Mouse (Mus musculus): ENCODE results near the gene Fmo5. TPM values are rescaled to one million over a fixed set of nuclear protein-coding genes. Genes with fewer than 3 reads are reported as not detected.
A peak's percentile ranks its signal among the peaks of the same experiment; 100 is the strongest.

The Fmo5 gene
- polyA plus RNA-seq (2014; fragmentation: Nextera tagmentation; extraction: Ambion mirVana) = 1.2 and 1.4 TPM in 2 replicates

DNA sequence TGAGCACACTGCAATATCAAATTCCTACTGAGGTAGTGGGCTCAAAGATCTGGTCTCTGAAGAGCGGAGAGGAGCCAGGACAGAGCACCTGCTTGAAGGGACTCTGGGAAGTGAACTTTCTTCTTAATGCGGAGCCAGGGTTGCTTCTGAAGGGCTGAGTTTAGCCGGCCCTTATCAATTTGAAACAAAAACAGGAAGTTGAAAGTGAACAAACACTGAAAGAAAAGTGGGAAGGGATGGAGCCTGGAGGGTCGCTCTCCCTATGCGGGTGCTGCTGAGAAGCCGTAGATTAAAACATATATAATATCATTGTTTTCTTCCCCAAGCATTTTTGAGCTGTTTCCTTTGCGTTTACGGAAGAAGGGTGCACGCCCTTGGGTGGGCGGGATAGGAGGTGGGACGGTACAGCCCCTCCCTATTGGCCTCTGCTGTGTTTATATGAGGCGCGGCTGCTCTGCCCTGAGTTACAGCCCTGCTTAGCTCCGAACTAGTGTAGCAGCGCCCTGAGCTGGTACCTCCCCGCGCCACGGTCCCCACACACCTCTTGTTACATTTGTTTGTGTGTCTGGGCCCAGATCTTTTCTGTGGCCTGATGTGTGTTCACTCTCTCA is at the start of gene Fmo5:
Gene Fmo5 (plus strand): TSS at position 414 of the 611 bp plus-strand sequence.
- Histone ChIP-seq H3K9me3 (ENCODE audit: low read depth, low read length) (no peaks in the 10 kb centered on the region), H3K4me3 (ENCODE audit: low read depth, low read length) (peak within 1 kb of the TSS; percentile 41), H3K9ac (peak within 1 kb of the TSS; percentile 56), H3K36me3 (ENCODE audit: insufficient read depth) (no peaks in the 10 kb centered on the region), H3K4me1 (ENCODE audit: insufficient read depth) (no peaks in the 10 kb centered on the region), H3K27ac (ENCODE audit: low read depth) (no peak within 1 kb of the TSS), H3K4me2 (peak within 1 kb of the TSS; percentile 75), H3K27me3 (ENCODE audit: insufficient read depth, low read length) (no peaks in the 10 kb centered on the region)
- 2% methylated on average over 18 of the region's 18 CpGs for WGBS
- ATAC-seq (ENCODE audit: insufficient read depth) (peak; percentile 98), DNase-seq (peak; percentile 79)
- TF ChIP-seq CTCF (IDR thresholded peaks at IDR 0.05; ENCODE audit: low read depth) = no peak

DNA sequence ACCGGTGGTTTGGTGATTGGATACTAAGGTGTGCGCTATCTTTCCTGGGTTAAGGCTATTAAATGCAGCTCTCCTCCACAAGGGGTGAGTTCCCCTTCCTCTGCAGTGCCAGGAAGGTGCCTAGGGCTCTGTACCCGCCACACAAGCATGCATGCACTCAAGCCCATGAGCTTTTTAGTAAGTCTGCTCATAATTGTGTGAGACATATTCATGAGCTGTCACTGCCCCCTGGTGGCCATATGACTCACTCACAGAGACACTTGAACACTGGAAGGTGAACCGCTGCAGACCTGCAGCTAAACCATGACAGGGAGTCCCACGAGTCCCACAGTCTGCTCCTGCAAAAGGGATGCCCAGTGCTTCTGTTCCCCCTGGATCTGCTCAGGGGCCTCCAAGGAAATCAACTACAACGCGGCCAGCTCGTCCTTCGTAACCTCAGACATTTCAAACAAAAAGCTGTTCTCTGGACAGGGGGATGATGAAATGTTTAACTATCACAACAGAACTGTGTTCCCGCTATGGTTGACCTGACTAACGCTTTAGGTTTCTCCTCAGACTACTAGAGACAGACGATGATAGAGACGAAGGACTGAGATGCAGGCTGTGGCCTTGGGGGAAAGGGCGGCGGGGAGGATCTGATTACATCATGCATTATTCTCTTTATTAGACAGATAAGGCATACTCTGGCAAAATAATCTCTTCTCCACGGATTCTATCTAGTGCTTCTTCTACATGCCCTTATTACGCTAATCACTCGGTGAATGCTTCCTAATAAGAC is 43.0 kb upstream of the Fmo5 start:
- H3K36me3 ChIP-seq (ENCODE audit: insufficient read depth) = peaks cover 34% of the 10 kb centered on the region
- peak; percentile 90 for TF ChIP-seq CTCF (IDR thresholded peaks at IDR 0.05; ENCODE audit: low read depth)
- no peak overlapping the region for H3K27ac ChIP-seq (ENCODE audit: low read depth)
- H3K4me2 ChIP-seq = no peak overlapping the region
- no peak overlapping the region for H3K4me3 ChIP-seq (ENCODE audit: low read depth, low read length)
- no peaks in the 10 kb centered on the region for H3K4me1 ChIP-seq (ENCODE audit: insufficient read depth)
- H3K9me3 ChIP-seq (ENCODE audit: low read depth, low read length) = no peaks in the 10 kb centered on the region
- DNase-seq (peak; percentile 96), ATAC-seq (ENCODE audit: insufficient read depth) (peak; percentile 70)
- no peaks in the 10 kb centered on the region for H3K27me3 ChIP-seq (ENCODE audit: insufficient read depth, low read length)
- H3K9ac ChIP-seq = no peak overlapping the region
- WGBS = 52% methylated on average over 18 of the region's 18 CpGs

DNA sequence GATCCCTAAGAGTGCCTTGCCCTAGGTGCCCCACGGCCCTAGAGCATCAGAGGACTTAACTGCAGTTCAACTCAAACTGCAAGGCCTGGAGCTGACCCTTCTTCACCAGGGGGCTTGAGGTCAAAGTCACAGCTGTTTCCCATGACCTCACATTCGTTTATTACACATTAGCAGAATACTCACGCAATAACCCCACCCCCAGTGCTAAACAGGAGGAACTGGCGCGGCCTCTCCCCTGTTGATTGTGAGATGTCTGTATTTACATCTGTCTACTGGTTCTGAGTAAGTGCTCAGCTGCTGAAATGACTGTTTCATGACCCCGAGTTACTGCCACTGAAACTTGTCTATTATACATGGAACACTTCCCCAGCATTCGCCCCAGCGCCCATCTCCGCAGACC is 40.9 kb upstream of the Fmo5 start:
- Histone ChIP-seq H3K4me1 (ENCODE audit: insufficient read depth) (no peaks in the 10 kb centered on the region), H3K9ac (no peak overlapping the region), H3K27me3 (ENCODE audit: insufficient read depth, low read length) (no peaks in the 10 kb centered on the region), H3K4me2 (no peak overlapping the region), H3K9me3 (ENCODE audit: low read depth, low read length) (no peaks in the 10 kb centered on the region), H3K4me3 (ENCODE audit: low read depth, low read length) (no peak overlapping the region), H3K36me3 (ENCODE audit: insufficient read depth) (peaks cover 27% of the 10 kb centered on the region), H3K27ac (ENCODE audit: low read depth) (no peak overlapping the region)
- DNase-seq (peak; percentile 12), ATAC-seq (ENCODE audit: insufficient read depth) (no peak)
- no peak for TF ChIP-seq CTCF (IDR thresholded peaks at IDR 0.05; ENCODE audit: low read depth)
- 46% methylated on average over 9 of the region's 9 CpGs for WGBS

DNA sequence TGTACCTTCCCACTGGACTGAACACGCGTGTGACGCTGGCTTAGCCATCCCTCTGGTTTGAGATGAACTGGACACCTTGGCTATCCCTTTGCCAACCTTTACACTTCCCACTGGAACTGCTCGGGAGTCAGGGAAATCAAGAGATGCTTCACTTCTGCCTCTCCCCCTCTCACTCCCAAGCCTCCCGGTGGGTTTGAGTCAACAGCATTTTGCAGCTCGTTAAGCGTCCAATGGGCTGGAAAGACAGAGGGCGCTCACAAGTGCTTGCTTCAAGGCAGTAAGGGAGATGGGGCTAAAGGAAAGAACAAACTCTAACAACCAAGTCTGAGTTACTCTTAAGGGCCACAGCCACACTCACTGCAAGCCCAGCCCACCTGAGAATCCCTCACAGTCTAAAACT is 37.9 kb upstream of the Fmo5 start:
- 64% methylated on average over 8 of the region's 8 CpGs for WGBS
- Histone ChIP-seq H3K36me3 (ENCODE audit: insufficient read depth) (peaks cover 23% of the 10 kb centered on the region), H3K4me3 (ENCODE audit: low read depth, low read length) (no peak overlapping the region), H3K27me3 (ENCODE audit: insufficient read depth, low read length) (no peaks in the 10 kb centered on the region), H3K9ac (no peak overlapping the region), H3K27ac (ENCODE audit: low read depth) (no peak overlapping the region), H3K4me1 (ENCODE audit: insufficient read depth) (no peaks in the 10 kb centered on the region), H3K9me3 (ENCODE audit: low read depth, low read length) (no peaks in the 10 kb centered on the region), H3K4me2 (no peak overlapping the region)
- ATAC-seq (ENCODE audit: insufficient read depth) (no peak), DNase-seq (no peak)
- no peak for TF ChIP-seq CTCF (IDR thresholded peaks at IDR 0.05; ENCODE audit: low read depth)

DNA sequence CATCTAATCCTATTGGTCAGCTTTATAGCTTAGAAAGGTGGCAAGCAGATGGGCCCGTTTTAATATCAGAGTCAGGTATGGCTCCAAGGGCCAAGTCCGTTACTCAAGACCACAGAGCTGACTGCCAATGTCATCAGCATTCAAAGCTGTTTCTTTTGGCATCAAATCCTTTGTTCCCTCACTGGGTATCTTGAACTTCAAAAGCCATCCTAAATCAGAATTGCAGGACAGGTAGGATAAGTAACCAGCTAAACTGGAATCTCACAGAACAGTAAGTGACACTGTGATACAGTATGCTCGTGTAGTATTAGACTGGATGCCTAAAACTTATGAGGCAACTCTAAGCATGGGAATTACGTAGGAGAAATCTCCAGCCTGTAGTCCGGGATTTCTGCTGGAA is 35.5 kb upstream of the Fmo5 start:
- H3K36me3 ChIP-seq (ENCODE audit: insufficient read depth) = 0 out of 2 replicates have a peak, but pooled peaks cover 8% of the 10 kb centered on the region
- no peaks in the 10 kb centered on the region for H3K27me3 ChIP-seq (ENCODE audit: insufficient read depth, low read length)
- no peaks in the 10 kb centered on the region for H3K4me1 ChIP-seq (ENCODE audit: insufficient read depth)
- DNase-seq = no peak
- H3K4me3 ChIP-seq (ENCODE audit: low read depth, low read length) = no peak overlapping the region
- WGBS = 90% methylated on average over 5 of the region's 5 CpGs
- TF ChIP-seq CTCF (IDR thresholded peaks at IDR 0.05; ENCODE audit: low read depth) = no peak
- no peak for ATAC-seq (ENCODE audit: insufficient read depth)
- no peak overlapping the region for H3K9ac ChIP-seq
- no peak overlapping the region for H3K27ac ChIP-seq (ENCODE audit: low read depth)
- H3K9me3 ChIP-seq (ENCODE audit: low read depth, low read length) = no peaks in the 10 kb centered on the region
- no peak overlapping the region for H3K4me2 ChIP-seq

DNA sequence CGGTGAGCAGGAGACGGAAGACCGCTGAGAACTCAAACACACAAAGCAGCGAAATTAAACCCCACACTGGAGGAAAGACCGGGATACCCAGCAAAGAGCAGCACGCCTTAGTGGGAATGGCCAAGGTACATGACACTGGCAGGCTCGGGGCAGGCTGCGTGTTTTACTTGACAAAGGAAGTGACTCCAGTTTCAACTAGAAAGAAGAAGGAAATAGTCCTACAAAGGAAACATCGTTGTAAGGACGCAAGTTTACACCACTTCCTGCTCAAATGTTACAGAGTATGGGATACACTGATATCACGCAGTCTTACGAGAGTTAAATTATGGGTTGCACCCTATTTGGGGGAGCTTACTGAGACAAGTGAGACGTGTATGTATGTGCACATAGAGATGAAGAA is 34.5 kb upstream of the Fmo5 start:
- DNase-seq = no peak
- no peak for ATAC-seq (ENCODE audit: insufficient read depth)
- 79% methylated on average over 13 of the region's 13 CpGs for WGBS
- Histone ChIP-seq H3K4me3 (ENCODE audit: low read depth, low read length) (no peak overlapping the region), H3K4me1 (ENCODE audit: insufficient read depth) (no peaks in the 10 kb centered on the region), H3K9ac (no peak overlapping the region), H3K4me2 (no peak overlapping the region), H3K9me3 (ENCODE audit: low read depth, low read length) (no peaks in the 10 kb centered on the region), H3K27me3 (ENCODE audit: insufficient read depth, low read length) (no peaks in the 10 kb centered on the region), H3K27ac (ENCODE audit: low read depth) (no peak overlapping the region), H3K36me3 (ENCODE audit: insufficient read depth) (0 out of 2 replicates have a peak, but pooled peaks cover 5% of the 10 kb centered on the region)
- no peak for TF ChIP-seq CTCF (IDR thresholded peaks at IDR 0.05; ENCODE audit: low read depth)

DNA sequence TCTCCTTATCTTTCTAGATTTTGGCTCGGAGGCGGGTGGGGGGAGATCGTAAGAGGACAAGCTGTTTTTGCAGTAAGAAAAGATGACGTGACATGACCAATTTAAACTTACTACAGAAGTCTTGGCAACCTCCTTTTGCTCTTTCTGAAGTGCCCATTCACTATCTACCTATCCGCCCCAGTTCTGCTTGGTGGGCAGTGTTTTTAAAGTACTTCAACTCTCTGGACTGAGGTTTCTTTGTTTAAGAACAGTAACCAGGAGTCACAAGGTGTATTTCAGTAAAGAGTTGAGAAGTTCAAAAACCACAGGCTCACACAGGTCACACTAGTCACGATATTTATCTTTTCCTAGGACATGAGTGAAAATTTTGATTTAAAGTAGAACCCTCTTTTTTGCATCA is 33.5 kb upstream of the Fmo5 start:
- 0 out of 2 replicates have a peak overlapping the region, but pooled peaks have one; percentile 27 for H3K27ac ChIP-seq (ENCODE audit: low read depth)
- no peaks in the 10 kb centered on the region for H3K27me3 ChIP-seq (ENCODE audit: insufficient read depth, low read length)
- no peaks in the 10 kb centered on the region for H3K4me1 ChIP-seq (ENCODE audit: insufficient read depth)
- no peak for TF ChIP-seq CTCF (IDR thresholded peaks at IDR 0.05; ENCODE audit: low read depth)
- DNase-seq (peak; percentile 44), ATAC-seq (ENCODE audit: insufficient read depth) (peak; percentile 60; the same call in 1 of the 2 replicates)
- H3K9me3 ChIP-seq (ENCODE audit: low read depth, low read length) = no peaks in the 10 kb centered on the region
- H3K36me3 ChIP-seq (ENCODE audit: insufficient read depth) = no peaks in the 10 kb centered on the region
- H3K4me3 ChIP-seq (ENCODE audit: low read depth, low read length) = no peak overlapping the region
- no peak overlapping the region for H3K4me2 ChIP-seq
- no peak overlapping the region for H3K9ac ChIP-seq
- WGBS = 50% methylated on average over 6 of the region's 6 CpGs
